Mouse (Mus musculus) cerebellum, adult 2 months (tissue): ENCODE data around the gene 1810010D01Rik.

Source experiments
- CTCF ChIP-seq: fragments of 200-500 bp; IDR thresholded peaks from 2 replicates; pipeline ENCODE4 v1.5.1; 2011; ENCODE audit warnings: low read depth, mild to moderate bottlenecking, control low read depth, low read length, moderate library complexity, borderline replicate concordance; ENCODE audit not compliant: insufficient read depth
- POLR2A ChIP-seq: fragments of 200-500 bp; IDR thresholded peaks from 2 replicates; pipeline ENCODE4 v1.6.1; 2011; ENCODE audit warnings: low read length, control low read depth, borderline replicate concordance; ENCODE audit not compliant: insufficient read depth

- TF ChIP-seq CTCF (no peak), POLR2A (no peak)
Observed at GRCm38 (mm10) chr7:145219420-145219831, 11.5 kb upstream of the 1810010D01Rik start.
